Mouse (Mus musculus): Measurements from ENCODE around the gene Adgrg7.
A peak's percentile ranks its signal among the peaks of the same experiment; 100 is the strongest.

GRCm38 (mm10) chr16:56717224-56718200, 78.1 kb downstream of the Adgrg7 start, which contains the start of gene Tfg:
- TF ChIP-seq POLR2A (IDR thresholded peaks at IDR 0.05; ENCODE audit: insufficient read depth, low read depth, low read length) (peak; percentile 52), CTCF (IDR thresholded peaks at IDR 0.05; ENCODE audit: insufficient read depth, low read depth, low read length) (no peak)
